Mouse (Mus musculus): Measurements from ENCODE around the gene Defb36. TPM values are rescaled to one million over a fixed set of nuclear protein-coding genes. Genes with fewer than 3 reads are reported as not detected.
A peak's percentile ranks its signal among the peaks of the same experiment; 100 is the strongest.

The Defb36 gene
- total RNA-seq (2014; rRNA removed) (not detected in 2 replicates), polyA plus RNA-seq (2015; fragmentation: Nextera tagmentation; extraction: Ambion mirVana) (not detected in 2 replicates)

DNA sequence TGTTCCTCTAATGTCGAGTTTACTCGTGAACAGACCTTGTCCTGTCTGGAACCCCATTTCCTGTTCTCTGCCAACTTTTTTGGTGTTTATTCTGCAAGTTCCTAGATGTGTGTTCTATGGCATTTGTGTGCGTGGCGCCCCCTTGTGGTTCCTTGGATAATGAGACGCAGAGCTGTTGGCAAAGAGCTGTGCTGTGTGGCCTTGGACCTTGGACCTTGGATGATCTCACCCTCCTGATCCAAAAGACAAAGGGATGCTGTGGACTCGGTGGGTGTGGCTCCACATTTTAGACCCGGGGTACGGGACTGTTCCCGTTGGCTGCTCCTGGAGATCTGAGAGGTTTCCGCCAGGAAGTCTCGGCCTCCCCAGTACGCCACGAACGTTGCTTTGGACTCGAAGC, at the start of gene Defb36:
Gene Defb36 (plus strand): TSS at position 271 of the 400 bp plus-strand sequence.
- Histone ChIP-seq H3K9ac (replicated peaks; ENCODE audit: low read length) (no peak within 1 kb of the TSS), H3K27ac (no peak within 1 kb of the TSS), H3K4me1 (ENCODE audit: insufficient read depth, low read length) (no peaks in the 10 kb centered on the region), H3K9me3 (ENCODE audit: low read length) (no peaks in the 10 kb centered on the region), H3K4me2 (ENCODE audit: low read depth, low read length) (no peak within 1 kb of the TSS), H3K4me3 (ENCODE audit: low read length) (no peak within 1 kb of the TSS), H3K27me3 (ENCODE audit: insufficient read depth, low read length) (no peaks in the 10 kb centered on the region), H3K36me3 (ENCODE audit: insufficient read depth, low read length) (no peaks in the 10 kb centered on the region)
- peak; percentile 44 for TF ChIP-seq CTCF (IDR thresholded peaks at IDR 0.05; ENCODE audit: low read depth)
- WGBS = 78% methylated on average over 15 of the region's 15 CpGs
- no peak for ATAC-seq
- DNase-seq (ENCODE audit: low spot score) = peak; percentile 22

DNA sequence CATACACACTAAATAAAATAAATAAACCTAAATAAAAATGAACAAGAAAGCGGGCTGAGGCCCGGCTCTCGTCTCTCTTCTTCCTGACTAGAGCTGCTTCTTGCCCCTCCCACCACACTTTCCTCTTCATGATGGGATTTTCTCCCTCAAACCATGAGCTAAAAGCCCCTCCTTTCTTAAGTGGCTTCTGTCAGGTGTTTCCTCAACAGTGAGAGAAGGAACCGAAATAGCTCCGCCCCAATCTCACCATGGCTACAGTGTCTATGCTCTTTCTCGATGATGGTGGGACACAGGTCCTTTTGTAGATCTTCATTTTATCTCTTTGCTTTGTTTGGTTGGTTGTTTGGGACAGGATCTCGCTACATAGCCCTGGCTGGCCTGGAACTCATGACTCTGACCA, 47.5 kb upstream of the Defb36 start:
- no peak for ATAC-seq
- Histone ChIP-seq H3K4me1 (ENCODE audit: insufficient read depth, low read length) (no peaks in the 10 kb centered on the region), H3K27me3 (ENCODE audit: insufficient read depth, low read length) (no peaks in the 10 kb centered on the region), H3K9me3 (ENCODE audit: low read length) (no peaks in the 10 kb centered on the region), H3K4me2 (ENCODE audit: low read depth, low read length) (no peak overlapping the region), H3K4me3 (ENCODE audit: low read length) (no peak overlapping the region), H3K27ac (no peak overlapping the region), H3K36me3 (ENCODE audit: insufficient read depth, low read length) (no peaks in the 10 kb centered on the region), H3K9ac (replicated peaks; ENCODE audit: low read length) (no peak overlapping the region)
- DNase-seq (ENCODE audit: low spot score) = no peak
- TF ChIP-seq CTCF (IDR thresholded peaks at IDR 0.05; ENCODE audit: low read depth) = no peak
- 86% methylated on average over 7 of the region's 7 CpGs for WGBS

DNA sequence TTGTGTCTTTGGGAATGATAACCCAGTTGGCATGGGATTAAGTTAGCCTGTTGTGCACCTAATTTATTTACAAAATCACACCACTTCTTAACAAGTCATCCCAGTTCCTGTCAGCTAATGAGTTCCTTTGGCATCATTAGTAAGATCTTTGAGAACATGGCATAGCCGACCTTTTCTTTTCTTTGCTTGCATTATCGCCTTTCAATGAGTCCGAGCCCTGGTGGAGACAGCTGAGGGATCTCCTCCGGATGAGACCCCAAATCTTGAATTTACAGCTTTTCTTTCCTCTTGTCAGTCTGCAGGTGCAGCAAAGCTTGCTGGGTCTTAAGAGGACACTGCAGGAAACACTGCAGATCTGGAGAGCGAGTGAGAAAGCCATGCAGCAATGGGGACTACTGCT, 35.1 kb upstream of the Defb36 start, which contains the start of gene Gm17416:
Gene Gm17416 (plus strand): TSS at position 301 of the 400 bp plus-strand sequence.
- DNase-seq (ENCODE audit: low spot score) (no peak), ATAC-seq (no peak)
- no peaks in the 10 kb centered on the region for H3K9me3 ChIP-seq (ENCODE audit: low read length)
- H3K27ac ChIP-seq = no peak within 1 kb of the TSS
- H3K4me1 ChIP-seq (ENCODE audit: insufficient read depth, low read length) = no peaks in the 10 kb centered on the region
- H3K4me2 ChIP-seq (ENCODE audit: low read depth, low read length) = no peak within 1 kb of the TSS
- WGBS = 90% methylated on average over 5 of the region's 5 CpGs
- H3K36me3 ChIP-seq (ENCODE audit: insufficient read depth, low read length) = no peaks in the 10 kb centered on the region
- H3K9ac ChIP-seq (replicated peaks; ENCODE audit: low read length) = no peak within 1 kb of the TSS
- no peaks in the 10 kb centered on the region for H3K27me3 ChIP-seq (ENCODE audit: insufficient read depth, low read length)
- H3K4me3 ChIP-seq (ENCODE audit: low read length) = no peak within 1 kb of the TSS
- no peak for TF ChIP-seq CTCF (IDR thresholded peaks at IDR 0.05; ENCODE audit: low read depth)

DNA sequence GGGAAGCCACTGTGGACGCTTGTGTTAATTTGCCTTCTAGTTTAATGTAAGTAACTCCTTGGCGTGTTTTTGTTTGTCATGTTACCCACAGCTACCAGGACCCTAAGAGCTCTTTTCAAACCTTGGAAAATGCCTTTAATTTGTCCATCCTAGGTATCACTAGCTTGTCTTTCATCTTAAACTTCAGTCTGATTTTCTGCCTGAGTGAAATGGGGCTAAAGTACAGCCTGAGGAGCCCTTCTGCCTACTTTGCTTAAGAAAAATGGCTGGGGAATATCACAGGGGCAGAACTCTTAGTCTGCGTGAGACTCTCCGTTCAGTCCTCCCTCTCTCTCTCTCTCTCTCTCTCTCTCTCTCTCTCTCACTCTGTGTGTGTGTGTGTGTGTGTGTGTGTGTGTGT, 34.2 kb upstream of the Defb36 start:
- no peak for ATAC-seq
- Histone ChIP-seq H3K4me1 (ENCODE audit: insufficient read depth, low read length) (no peaks in the 10 kb centered on the region), H3K9ac (replicated peaks; ENCODE audit: low read length) (no peak overlapping the region), H3K9me3 (ENCODE audit: low read length) (no peaks in the 10 kb centered on the region), H3K27me3 (ENCODE audit: insufficient read depth, low read length) (no peaks in the 10 kb centered on the region), H3K36me3 (ENCODE audit: insufficient read depth, low read length) (no peaks in the 10 kb centered on the region), H3K27ac (no peak overlapping the region), H3K4me2 (ENCODE audit: low read depth, low read length) (no peak overlapping the region), H3K4me3 (ENCODE audit: low read length) (no peak overlapping the region)
- DNase-seq (ENCODE audit: low spot score) = no peak
- 82% methylated on average over 4 of the region's 4 CpGs for WGBS
- TF ChIP-seq CTCF (IDR thresholded peaks at IDR 0.05; ENCODE audit: low read depth) = no peak

DNA sequence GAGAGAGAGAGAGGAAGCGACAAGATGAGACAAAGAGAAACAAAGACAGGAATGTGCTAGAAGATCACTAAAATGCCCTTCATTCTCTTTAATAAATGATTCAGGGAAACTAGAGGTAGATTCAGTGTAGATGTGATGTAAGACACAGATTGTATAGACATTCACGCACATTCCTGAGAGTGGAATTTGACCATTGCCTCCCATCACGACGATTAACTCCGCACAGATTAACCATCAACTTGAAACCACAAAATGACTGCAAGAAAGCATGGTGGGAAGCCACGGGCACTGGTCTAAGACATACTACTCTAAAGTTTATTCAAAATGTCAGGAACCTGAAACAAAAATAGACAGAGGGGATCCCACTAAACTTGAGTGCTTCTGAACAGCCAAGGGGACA, 33.8 kb upstream of the Defb36 start:
- TF ChIP-seq CTCF (IDR thresholded peaks at IDR 0.05; ENCODE audit: low read depth) = no peak
- H3K36me3 ChIP-seq (ENCODE audit: insufficient read depth, low read length) = no peaks in the 10 kb centered on the region

DNA sequence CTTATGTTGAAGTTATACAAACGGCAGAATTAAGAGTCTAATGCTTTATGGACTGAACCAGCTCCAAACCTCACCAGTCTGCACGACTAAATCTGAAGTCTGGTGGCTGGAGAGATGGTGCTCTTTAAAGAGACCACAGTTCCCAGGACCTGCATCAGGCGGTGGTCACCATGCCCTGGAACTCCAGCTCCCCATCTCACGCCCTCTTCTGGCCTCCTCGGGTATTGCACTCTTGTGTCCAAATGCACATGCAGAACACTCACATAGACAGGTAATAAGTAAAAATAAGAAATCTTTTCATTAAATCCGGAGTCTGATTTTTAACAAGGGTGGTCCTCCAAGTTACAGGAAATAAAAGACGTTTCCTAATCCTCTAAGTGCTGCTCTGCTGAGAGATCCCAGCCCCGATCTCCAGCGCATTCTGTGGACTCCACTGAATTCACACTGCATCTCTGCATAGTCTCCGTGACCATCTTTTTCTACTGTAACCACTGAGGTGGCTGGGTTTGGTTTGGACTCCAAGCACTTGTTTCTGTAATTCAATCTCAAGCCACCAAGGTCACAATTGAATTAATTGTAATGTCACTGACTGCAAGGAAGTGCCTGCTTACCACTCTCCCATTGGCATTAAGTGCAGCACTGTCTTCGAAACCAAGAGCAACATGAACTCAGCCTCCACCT, 31.9 kb upstream of the Defb36 start, which contains the start of gene Defb21:
Gene Defb21 (plus strand): TSS at position 631 of the 681 bp plus-strand sequence.
- Histone ChIP-seq H3K27me3 (ENCODE audit: insufficient read depth, low read length) (no peaks in the 10 kb centered on the region), H3K36me3 (ENCODE audit: insufficient read depth, low read length) (no peaks in the 10 kb centered on the region), H3K4me2 (ENCODE audit: low read depth, low read length) (no peak within 1 kb of the TSS), H3K4me3 (ENCODE audit: low read length) (no peak within 1 kb of the TSS), H3K9me3 (ENCODE audit: low read length) (no peaks in the 10 kb centered on the region), H3K9ac (replicated peaks; ENCODE audit: low read length) (no peak within 1 kb of the TSS), H3K27ac (no peak within 1 kb of the TSS), H3K4me1 (ENCODE audit: insufficient read depth, low read length) (no peaks in the 10 kb centered on the region)
- 65% methylated on average over 11 of the region's 11 CpGs for WGBS
- DNase-seq (ENCODE audit: low spot score) = no peak
- no peak for ATAC-seq
- peak; percentile 54 for TF ChIP-seq CTCF (IDR thresholded peaks at IDR 0.05; ENCODE audit: low read depth)

More for the DNA sequence above, 33.8 kb upstream of the Defb36 start:
- H3K9me3 ChIP-seq (ENCODE audit: low read length) = no peaks in the 10 kb centered on the region
- no peak for DNase-seq (ENCODE audit: low spot score)
- H3K4me2 ChIP-seq (ENCODE audit: low read depth, low read length) = no peak overlapping the region
- no peak for ATAC-seq
- no peak overlapping the region for H3K27ac ChIP-seq
- WGBS = 84% methylated on average over 6 of the region's 6 CpGs
- no peak overlapping the region for H3K9ac ChIP-seq (replicated peaks; ENCODE audit: low read length)
- H3K4me1 ChIP-seq (ENCODE audit: insufficient read depth, low read length) = no peaks in the 10 kb centered on the region
- H3K27me3 ChIP-seq (ENCODE audit: insufficient read depth, low read length) = no peaks in the 10 kb centered on the region
- no peak overlapping the region for H3K4me3 ChIP-seq (ENCODE audit: low read length)

DNA sequence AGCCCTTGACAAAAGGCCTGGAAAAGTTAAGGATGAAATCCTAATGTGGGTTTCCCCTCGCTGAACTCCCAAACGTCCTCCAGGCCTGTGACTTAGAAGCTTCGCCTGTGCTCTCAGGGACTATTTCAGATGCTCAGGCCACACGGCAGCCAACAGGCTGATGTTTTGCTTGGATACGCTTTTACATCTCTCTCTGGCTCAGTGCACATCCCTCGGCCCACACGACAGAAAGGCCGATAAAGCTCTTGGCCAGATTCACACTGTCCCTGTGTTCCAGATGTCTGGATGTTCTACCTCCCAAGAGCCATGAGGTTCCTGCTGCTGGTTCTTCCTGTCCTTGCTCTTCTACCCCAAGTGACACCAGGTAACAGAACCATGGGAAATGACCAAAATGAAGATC, 30.6 kb upstream of the Defb36 start:
- no peak for DNase-seq (ENCODE audit: low spot score)
- WGBS = 89% methylated on average over 8 of the region's 8 CpGs
- no peak for ATAC-seq
- H3K27ac ChIP-seq = no peak overlapping the region
- H3K27me3 ChIP-seq (ENCODE audit: insufficient read depth, low read length) = no peaks in the 10 kb centered on the region
- H3K9ac ChIP-seq (replicated peaks; ENCODE audit: low read length) = no peak overlapping the region
- H3K4me2 ChIP-seq (ENCODE audit: low read depth, low read length) = no peak overlapping the region
- H3K4me1 ChIP-seq (ENCODE audit: insufficient read depth, low read length) = no peaks in the 10 kb centered on the region
- no peaks in the 10 kb centered on the region for H3K36me3 ChIP-seq (ENCODE audit: insufficient read depth, low read length)
- H3K4me3 ChIP-seq (ENCODE audit: low read length) = no peak overlapping the region
- no peak for TF ChIP-seq CTCF (IDR thresholded peaks at IDR 0.05; ENCODE audit: low read depth)
- no peaks in the 10 kb centered on the region for H3K9me3 ChIP-seq (ENCODE audit: low read length)
